Mouse (Mus musculus) myocyte (in vitro differentiated cells): Measurements from ENCODE around the gene Mad1l1.

ENCODE experiments used
- E2F4 ChIP-seq: IDR thresholded peaks from one replicate; pipeline ENCODE4 v1.6.1; 2011; ENCODE audit warnings: mild to moderate bottlenecking, control low read depth, moderate library complexity; ENCODE audit not compliant: insufficient read depth
- MAX ChIP-seq: IDR thresholded peaks from one replicate; pipeline ENCODE4 v1.6.1; 2011; ENCODE audit warnings: low read depth, mild to moderate bottlenecking, control low read depth
- MYOD1 ChIP-seq, 3 experiments: IDR thresholded peaks; one replicate each; pipeline ENCODE4 v1.6.1; 2011; ENCODE audit warnings: control low read depth in 2 of 3, low read depth in 2 of 3, mild to moderate bottlenecking in 2 of 3, moderate library complexity in 1 of 3; ENCODE audit not compliant: insufficient read length in 2 of 3, control insufficient read depth in 1 of 3
- MYOG ChIP-seq, 3 experiments: IDR thresholded peaks; one replicate each; pipeline ENCODE4 v1.6.1; 2011; ENCODE audit warnings: control low read depth in 2 of 3, low read depth in 2 of 3, mild to moderate bottlenecking in 2 of 3; ENCODE audit not compliant: insufficient read length in 2 of 3, control insufficient read depth in 1 of 3, insufficient read depth in 1 of 3
- POLR2A ChIP-seq: IDR thresholded peaks from one replicate; pipeline ENCODE4 v1.6.1; 2011; ENCODE audit warnings: low read depth, mild to moderate bottlenecking, control low read depth, moderate library complexity; ENCODE audit not compliant: insufficient read length
- POLR2AphosphoS2 ChIP-seq: IDR thresholded peaks from one replicate; pipeline ENCODE4 v1.6.1; 2011; ENCODE audit warnings: low read depth, control low read depth; ENCODE audit not compliant: insufficient read length
- SRF ChIP-seq: IDR thresholded peaks from one replicate; pipeline ENCODE4 v1.6.1; 2011; ENCODE audit warnings: low read depth; ENCODE audit not compliant: control insufficient read depth, insufficient read length
- TCF12 ChIP-seq: IDR thresholded peaks from one replicate; pipeline ENCODE4 v1.6.1; 2011; ENCODE audit warnings: mild to moderate bottlenecking, control low read depth; ENCODE audit not compliant: poor library complexity, insufficient read depth, severe bottlenecking
- USF1 ChIP-seq: IDR thresholded peaks from one replicate; pipeline ENCODE4 v1.6.1; 2011; ENCODE audit warnings: low read depth, mild to moderate bottlenecking, control low read depth, moderate library complexity

GRCm38 (mm10) chr5:140110024-140110423 is 211.3 kb downstream of the Mad1l1 start:
- no peak for TF ChIP-seq MAX
- TF ChIP-seq POLR2A: no peak
- TF ChIP-seq USF1: no peak
- no peak for TF ChIP-seq E2F4
- TF ChIP-seq SRF: no peak
- no peak for TF ChIP-seq TCF12
- no peak for TF ChIP-seq POLR2AphosphoS2
- TF ChIP-seq MYOD1 (IDR thresholded peaks at IDR 0.05; ENCODE audit: control insufficient read depth in 1 of 3, insufficient read length in 2 of 3, low read depth in 2 of 3): no peak
- no peak for TF ChIP-seq MYOG (IDR thresholded peaks at IDR 0.05; ENCODE audit: control insufficient read depth in 1 of 3, insufficient read depth in 1 of 3, insufficient read length in 2 of 3, low read depth in 2 of 3)
